Mouse (Mus musculus) kidney, adult 2 months (tissue): ENCODE measurements around the gene Diaph3.

Source experiments
- CTCF ChIP-seq: fragments of 200-500 bp; conservative IDR thresholded peaks from 2 replicates; pipeline ENCODE4 v1.5.1; 2011; ENCODE audit warnings: low read depth, mild to moderate bottlenecking, control low read depth, low read length, moderate library complexity, mixed read lengths; ENCODE audit not compliant: insufficient read depth, insufficient read length
- POLR2A ChIP-seq: fragments of 200-500 bp; IDR thresholded peaks from one replicate; pipeline ENCODE4 v1.6.1; 2011; ENCODE audit warnings: low read depth, low read length, control low read depth

GRCm38 (mm10) chr14:87019687-87020086, 121.3 kb downstream of the Diaph3 start:
- no peak for TF ChIP-seq CTCF
- TF ChIP-seq POLR2A, result no peak
